Mouse (Mus musculus): ENCODE measurements around the gene Cflar. TPM values are rescaled to one million over a fixed set of nuclear protein-coding genes. Genes with fewer than 3 reads are reported as not detected.

The Cflar gene
- polyA plus RNA-seq, 1 experiment from 2014 or later, result 18.6 TPM

- Histone ChIP-seq H3K4me3 (ENCODE audit: low read depth, low read length) (no peak overlapping the region), H3K36me3 (ENCODE audit: control insufficient read depth, insufficient read depth, low read length) (no peaks in the 10 kb centered on the region), H3K9ac (ENCODE audit: low read depth, low read length) (no peak overlapping the region), H3K27me3 (replicated peaks; ENCODE audit: control insufficient read depth, insufficient read depth, low read length) (no peaks in the 10 kb centered on the region), H3K4me1 (replicated peaks; ENCODE audit: control insufficient read depth, insufficient read depth, low read length) (no peaks in the 10 kb centered on the region), H3K4me2 (no peak overlapping the region), H3K27ac (ENCODE audit: low read depth, low read length) (no peak overlapping the region), H3K9me3 (ENCODE audit: control insufficient read depth, low read length) (no peaks in the 10 kb centered on the region)
- DNase-seq (ENCODE audit: low spot score) (no peak), ATAC-seq (replicated peaks; ENCODE audit: low FRiP score) (no peak)
Measured at GRCm38 (mm10) chr1:58773280-58773679, 62.0 kb downstream of the Cflar start.

GRCm38 (mm10) chr1:58773905-58774304 is 62.6 kb downstream of the Cflar start:
- Histone ChIP-seq H3K4me1 (replicated peaks; ENCODE audit: control insufficient read depth, insufficient read depth, low read length) (no peaks in the 10 kb centered on the region), H3K4me3 (ENCODE audit: low read depth, low read length) (no peak overlapping the region), H3K9ac (ENCODE audit: low read depth, low read length) (no peak overlapping the region), H3K9me3 (ENCODE audit: control insufficient read depth, low read length) (no peaks in the 10 kb centered on the region), H3K27me3 (replicated peaks; ENCODE audit: control insufficient read depth, insufficient read depth, low read length) (no peaks in the 10 kb centered on the region), H3K36me3 (ENCODE audit: control insufficient read depth, insufficient read depth, low read length) (no peaks in the 10 kb centered on the region), H3K27ac (ENCODE audit: low read depth, low read length) (no peak overlapping the region), H3K4me2 (no peak overlapping the region)
- WGBS, result 46% methylated on average over 2 of the region's 2 CpGs
- DNase-seq (ENCODE audit: low spot score) (no peak), ATAC-seq (replicated peaks; ENCODE audit: low FRiP score) (no peak)

- Histone ChIP-seq H3K9ac (ENCODE audit: low read depth, low read length) (no peak overlapping the region), H3K9me3 (ENCODE audit: control insufficient read depth, low read length) (no peaks in the 10 kb centered on the region), H3K4me2 (no peak overlapping the region), H3K27ac (ENCODE audit: low read depth, low read length) (no peak overlapping the region), H3K36me3 (ENCODE audit: control insufficient read depth, insufficient read depth, low read length) (no peaks in the 10 kb centered on the region), H3K27me3 (replicated peaks; ENCODE audit: control insufficient read depth, insufficient read depth, low read length) (no peaks in the 10 kb centered on the region), H3K4me1 (replicated peaks; ENCODE audit: control insufficient read depth, insufficient read depth, low read length) (no peaks in the 10 kb centered on the region), H3K4me3 (ENCODE audit: low read depth, low read length) (no peak overlapping the region)
- 88% methylated on average over 5 of the region's 5 CpGs for WGBS
- DNase-seq (ENCODE audit: low spot score), result no peak
- ATAC-seq (replicated peaks; ENCODE audit: low FRiP score), result no peak
Measured at GRCm38 (mm10) chr1:58775361-58775760, 64.1 kb downstream of the Cflar start.

DNA sequence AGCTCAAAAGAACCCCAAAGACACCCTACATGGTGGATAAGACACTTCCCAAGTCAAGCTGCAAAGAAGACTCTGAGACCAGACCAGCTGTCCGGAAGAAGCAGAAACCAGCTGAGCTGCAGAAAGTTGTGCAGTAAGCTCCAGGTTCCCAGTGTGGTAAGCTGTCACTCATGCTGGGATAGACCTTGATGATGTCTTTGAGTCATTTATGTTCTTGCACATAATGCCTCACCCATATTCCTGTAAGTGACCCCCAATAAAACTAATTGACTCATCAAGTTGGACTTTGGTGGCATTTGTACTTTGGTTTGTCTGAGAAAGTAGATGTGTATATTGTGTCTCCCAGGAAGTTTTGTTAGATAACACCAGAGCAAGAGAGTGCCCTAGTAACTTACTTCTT is 66.3 kb downstream of the Cflar start:
- DNase-seq (ENCODE audit: low spot score) (no peak), ATAC-seq (replicated peaks; ENCODE audit: low FRiP score) (no peak)
- H3K9ac ChIP-seq (ENCODE audit: low read depth, low read length), result no peak overlapping the region
- no peaks in the 10 kb centered on the region for H3K36me3 ChIP-seq (ENCODE audit: control insufficient read depth, insufficient read depth, low read length)
- H3K4me3 ChIP-seq (ENCODE audit: low read depth, low read length), result no peak overlapping the region
- no peak overlapping the region for H3K4me2 ChIP-seq
- no peaks in the 10 kb centered on the region for H3K27me3 ChIP-seq (replicated peaks; ENCODE audit: control insufficient read depth, insufficient read depth, low read length)
- no peaks in the 10 kb centered on the region for H3K4me1 ChIP-seq (replicated peaks; ENCODE audit: control insufficient read depth, insufficient read depth, low read length)
- no peaks in the 10 kb centered on the region for H3K9me3 ChIP-seq (ENCODE audit: control insufficient read depth, low read length)
- WGBS, result 93% methylated on average over 1 of the region's 1 CpGs
- no peak overlapping the region for H3K27ac ChIP-seq (ENCODE audit: low read depth, low read length)

- Histone ChIP-seq H3K36me3 (ENCODE audit: control insufficient read depth, insufficient read depth, low read length) (no peaks in the 10 kb centered on the region), H3K27me3 (replicated peaks; ENCODE audit: control insufficient read depth, insufficient read depth, low read length) (no peaks in the 10 kb centered on the region), H3K4me1 (replicated peaks; ENCODE audit: control insufficient read depth, insufficient read depth, low read length) (no peaks in the 10 kb centered on the region), H3K4me3 (ENCODE audit: low read depth, low read length) (no peak overlapping the region), H3K27ac (ENCODE audit: low read depth, low read length) (no peak overlapping the region), H3K9me3 (ENCODE audit: control insufficient read depth, low read length) (no peaks in the 10 kb centered on the region), H3K4me2 (no peak overlapping the region), H3K9ac (ENCODE audit: low read depth, low read length) (no peak overlapping the region)
- DNase-seq (ENCODE audit: low spot score) (no peak), ATAC-seq (replicated peaks; ENCODE audit: low FRiP score) (no peak)
- 24% methylated on average over 1 of the region's 1 CpGs for whole genome bisulfite sequencing
Measured at GRCm38 (mm10) chr1:58778226-58778625, 66.9 kb downstream of the Cflar start.

DNA sequence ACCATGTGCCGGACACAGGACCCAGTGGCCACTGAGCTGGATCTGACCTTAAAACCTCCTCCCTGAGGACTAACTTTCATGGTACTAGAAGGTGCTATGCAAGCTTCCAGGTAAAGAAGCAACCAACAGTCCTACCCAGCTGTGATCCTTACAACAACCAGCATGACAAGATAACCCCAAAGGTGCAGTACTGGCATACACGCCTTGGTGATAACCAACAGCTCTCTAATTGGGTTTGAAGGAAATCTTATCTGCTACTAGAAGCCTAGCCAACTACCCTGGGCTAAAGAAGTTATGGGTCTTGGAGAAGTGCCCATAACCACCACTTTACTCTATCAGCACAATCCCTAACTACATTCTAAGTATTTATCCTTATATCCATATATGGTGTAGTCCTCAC is 75.0 kb downstream of the Cflar start:
- Histone ChIP-seq H3K4me3 (ENCODE audit: low read depth, low read length) (no peak overlapping the region), H3K9me3 (ENCODE audit: control insufficient read depth, low read length) (no peaks in the 10 kb centered on the region), H3K4me2 (no peak overlapping the region), H3K4me1 (replicated peaks; ENCODE audit: control insufficient read depth, insufficient read depth, low read length) (no peaks in the 10 kb centered on the region), H3K27ac (ENCODE audit: low read depth, low read length) (no peak overlapping the region), H3K9ac (ENCODE audit: low read depth, low read length) (no peak overlapping the region), H3K36me3 (ENCODE audit: control insufficient read depth, insufficient read depth, low read length) (no peaks in the 10 kb centered on the region), H3K27me3 (replicated peaks; ENCODE audit: control insufficient read depth, insufficient read depth, low read length) (no peaks in the 10 kb centered on the region)
- no peak for DNase-seq (ENCODE audit: low spot score)
- no peak for ATAC-seq (replicated peaks; ENCODE audit: low FRiP score)
- 90% methylated on average over 2 of the region's 2 CpGs for WGBS

GRCm38 (mm10) chr1:58788410-58788809 is 77.1 kb downstream of the Cflar start:
- no peak for ATAC-seq (replicated peaks; ENCODE audit: low FRiP score)
- WGBS, result 93% methylated on average over 4 of the region's 4 CpGs
- no peak overlapping the region for H3K4me3 ChIP-seq (ENCODE audit: low read depth, low read length)
- no peaks in the 10 kb centered on the region for H3K9me3 ChIP-seq (ENCODE audit: control insufficient read depth, low read length)
- no peak for DNase-seq (ENCODE audit: low spot score)
- no peaks in the 10 kb centered on the region for H3K4me1 ChIP-seq (replicated peaks; ENCODE audit: control insufficient read depth, insufficient read depth, low read length)
- H3K27ac ChIP-seq (ENCODE audit: low read depth, low read length), result no peak overlapping the region
- no peaks in the 10 kb centered on the region for H3K36me3 ChIP-seq (ENCODE audit: control insufficient read depth, insufficient read depth, low read length)
- H3K27me3 ChIP-seq (replicated peaks; ENCODE audit: control insufficient read depth, insufficient read depth, low read length), result no peaks in the 10 kb centered on the region
- no peak overlapping the region for H3K9ac ChIP-seq (ENCODE audit: low read depth, low read length)
- no peak overlapping the region for H3K4me2 ChIP-seq

GRCm38 (mm10) chr1:58794705-58795104 is 83.4 kb downstream of the Cflar start:
- ATAC-seq (replicated peaks; ENCODE audit: low FRiP score), result no peak

DNA sequence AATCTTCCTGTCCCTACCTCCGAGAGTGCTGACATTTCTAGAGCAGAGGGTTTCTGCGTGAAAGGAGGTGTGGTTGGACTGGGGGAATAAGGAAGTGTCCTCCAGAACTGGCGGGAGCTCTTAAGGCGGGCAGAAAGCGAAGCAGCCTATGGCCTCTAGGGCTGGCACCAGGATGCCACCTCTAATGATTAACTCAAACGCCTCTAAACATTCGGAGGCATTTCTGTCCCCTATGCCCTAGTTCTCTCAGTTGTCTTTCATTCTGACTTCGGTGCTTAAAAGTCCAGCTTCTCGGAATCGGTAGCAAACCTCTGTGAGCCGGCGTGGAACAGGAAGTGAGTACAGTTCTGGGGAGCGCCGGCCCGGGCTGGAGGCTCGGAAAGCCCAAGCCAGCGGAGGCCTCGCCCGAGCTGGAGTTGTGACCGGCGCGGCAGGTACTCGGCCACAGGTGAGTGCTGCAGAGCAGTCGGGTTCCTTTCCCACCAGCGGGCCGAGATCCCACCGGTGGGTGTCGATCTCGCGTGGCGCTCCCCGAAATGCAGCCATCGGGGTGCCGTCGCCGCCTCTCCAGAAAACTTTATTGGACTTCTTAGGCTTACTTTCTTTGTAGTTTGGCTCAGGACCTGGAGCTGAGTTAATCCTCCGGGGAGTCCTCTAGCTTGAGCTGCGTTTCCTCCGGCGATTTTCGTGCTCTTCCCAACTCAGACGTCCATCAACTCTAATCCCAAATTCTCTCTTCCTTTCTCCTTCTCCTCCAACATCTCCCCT is 84.2 kb downstream of the Cflar start, which contains the start of gene Casp8:
Casp8 (plus strand) TSS at position 84 of the 768 bp plus-strand sequence.
- WGBS, result under 1% methylated on average over 42 of the region's 42 CpGs
- Histone ChIP-seq H3K27me3 (replicated peaks; ENCODE audit: control insufficient read depth, insufficient read depth, low read length) (no peaks in the 10 kb centered on the region), H3K27ac (ENCODE audit: low read depth, low read length) (peak within 1 kb of the TSS; percentile 76)

More at GRCm38 (mm10) chr1:58794705-58795104, 83.4 kb downstream of the Cflar start:
- Histone ChIP-seq H3K27me3 (replicated peaks; ENCODE audit: control insufficient read depth, insufficient read depth, low read length) (no peaks in the 10 kb centered on the region), H3K36me3 (ENCODE audit: control insufficient read depth, insufficient read depth, low read length) (peaks cover 5% of the 10 kb centered on the region), H3K9me3 (ENCODE audit: control insufficient read depth, low read length) (no peaks in the 10 kb centered on the region; the same call in 1 of the 2 replicates), H3K9ac (ENCODE audit: low read depth, low read length) (peak overlapping the region; percentile 85), H3K4me1 (replicated peaks; ENCODE audit: control insufficient read depth, insufficient read depth, low read length) (0 out of 2 replicates have a peak, but pooled peaks cover 7% of the 10 kb centered on the region), H3K27ac (ENCODE audit: low read depth, low read length) (peak overlapping the region; percentile 76; the same call in 1 of the 2 replicates), H3K4me2 (peak overlapping the region; percentile 80), H3K4me3 (ENCODE audit: low read depth, low read length) (peak overlapping the region; percentile 68)
- 44% methylated on average over 2 of the region's 2 CpGs for WGBS
- no peak for DNase-seq (ENCODE audit: low spot score)

More for the DNA sequence above, 84.2 kb downstream of the Cflar start, which contains the start of gene Casp8:
- ATAC-seq (replicated peaks; ENCODE audit: low FRiP score) (peak; percentile 86), DNase-seq (ENCODE audit: low spot score) (peak; percentile 73)
- H3K36me3 ChIP-seq (ENCODE audit: control insufficient read depth, insufficient read depth, low read length), result peaks cover 5% of the 10 kb centered on the region
- H3K4me3 ChIP-seq (ENCODE audit: low read depth, low read length), result peak within 1 kb of the TSS; percentile 68
- H3K9me3 ChIP-seq (ENCODE audit: control insufficient read depth, low read length), result no peaks in the 10 kb centered on the region; the same call in 1 of the 2 replicates
- H3K4me2 ChIP-seq, result peak within 1 kb of the TSS; percentile 80
- H3K4me1 ChIP-seq (replicated peaks; ENCODE audit: control insufficient read depth, insufficient read depth, low read length), result 0 out of 2 replicates have a peak, but pooled peaks cover 7% of the 10 kb centered on the region
- H3K9ac ChIP-seq (ENCODE audit: low read depth, low read length), result peak within 1 kb of the TSS; percentile 85

Measured in liver, embryonic 11.5 days (tissue).